Mouse (Mus musculus) heart, postnatal 4 days (tissue): ENCODE measurements around the gene Rbfox1. TPM values are rescaled to one million over a fixed set of nuclear protein-coding genes. Genes with fewer than 3 reads are reported as not detected.

Experiments
- DNase-seq: peaks from one replicate; pipeline ENCODE4 v3.0.0; 2021
- total RNA-seq, 2 experiments: library from RNA; stranded (reverse); gene quantifications; 2 replicates each; pipeline ENCODE4 v1.2.3; 2021

Rbfox1 gene
- total RNA-seq, 2 experiments from 2014 or later = 22.3 to 24.5 TPM

- no peak for DNase-seq
Observed at GRCm38 (mm10) chr16:6097244-6098040, 212.3 kb downstream of the Rbfox1 start.

DNA sequence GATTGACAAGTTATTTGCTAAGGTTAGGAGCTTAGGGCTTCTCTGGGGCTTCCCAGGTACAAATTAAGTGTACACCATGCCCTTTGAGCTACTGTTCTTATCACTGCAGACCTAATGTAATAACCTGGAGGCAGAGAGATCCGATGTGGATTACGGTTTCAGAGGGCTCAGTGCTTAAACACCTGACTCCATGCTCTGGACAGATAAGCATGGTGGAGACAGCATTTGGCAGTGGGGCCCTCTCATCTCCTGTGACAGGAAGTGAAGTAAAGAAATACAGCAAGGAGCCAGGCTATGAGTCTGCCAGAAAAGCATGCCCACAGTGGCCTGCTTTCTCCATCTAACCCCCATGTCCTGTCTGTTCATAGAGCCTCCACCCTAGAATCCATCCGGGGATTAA is 213.0 kb downstream of the Rbfox1 start:
- DNase-seq = no peak

- no peak for DNase-seq
Observed at GRCm38 (mm10) chr16:6099598-6099997, 214.4 kb downstream of the Rbfox1 start.

GRCm38 (mm10) chr16:6100421-6100877 is 215.3 kb downstream of the Rbfox1 start:
- DNase-seq = no peak

- no peak for DNase-seq
Observed at GRCm38 (mm10) chr16:6103713-6104112, 218.6 kb downstream of the Rbfox1 start.

DNA sequence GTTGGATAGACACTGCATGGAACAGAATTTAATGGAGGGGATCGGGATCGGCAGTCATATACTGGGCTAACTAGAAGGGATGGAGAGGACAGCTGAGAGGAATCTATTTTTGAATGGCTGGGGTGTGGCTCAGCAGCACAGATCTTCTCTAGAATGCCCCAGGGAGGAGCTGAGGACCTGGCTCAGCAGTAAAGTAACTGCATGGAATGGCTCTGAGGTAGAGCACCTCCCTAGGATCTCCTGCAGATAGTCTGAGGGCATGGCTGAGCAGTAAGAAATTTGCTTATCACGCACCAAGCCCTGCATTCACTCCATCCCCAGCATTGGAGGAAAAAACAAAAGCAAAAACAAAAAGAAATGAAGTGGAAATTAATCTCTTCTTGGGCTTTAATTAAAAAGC is 225.0 kb downstream of the Rbfox1 start:
- DNase-seq = no peak

GRCm38 (mm10) chr16:6113836-6114475 is 228.8 kb downstream of the Rbfox1 start:
- no peak for DNase-seq

DNA sequence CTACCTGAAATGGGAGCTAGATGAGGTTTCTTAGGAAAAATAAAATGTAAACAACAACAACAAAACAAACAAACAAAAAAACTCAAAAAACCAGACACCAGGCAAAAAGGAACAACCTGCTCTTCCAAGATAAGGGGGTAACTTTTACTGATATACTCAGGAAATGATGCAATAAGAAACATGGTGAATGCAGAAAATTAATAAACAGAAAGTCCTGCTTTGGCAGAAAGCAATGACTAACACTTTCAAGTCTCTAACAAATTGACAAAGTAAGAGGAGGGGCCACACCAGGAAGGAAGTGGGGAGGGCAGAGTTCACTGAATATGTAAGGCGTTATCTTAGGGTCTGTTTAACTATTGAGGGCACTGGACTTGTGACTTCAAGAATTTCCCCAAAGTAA is 234.3 kb downstream of the Rbfox1 start:
- DNase-seq = no peak

DNA sequence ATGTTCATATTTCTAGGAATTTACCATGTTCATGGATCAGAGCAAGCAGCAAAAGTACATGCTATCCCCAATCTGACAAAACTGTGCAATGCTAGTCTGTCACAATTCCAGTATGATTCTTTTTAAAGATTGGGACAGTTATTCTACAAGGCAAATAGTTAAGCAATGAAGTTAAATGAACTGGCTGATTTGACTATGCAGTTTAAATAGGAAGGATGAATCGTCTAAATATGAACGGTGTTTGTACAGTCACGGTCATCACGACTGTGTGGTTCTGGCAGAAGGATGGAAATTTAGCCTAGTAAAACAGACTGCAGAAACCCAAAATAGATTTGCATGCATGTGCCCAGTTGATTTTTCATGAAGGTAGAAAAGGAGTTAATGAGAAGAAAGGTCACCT is 236.1 kb downstream of the Rbfox1 start:
- DNase-seq = no peak

DNA sequence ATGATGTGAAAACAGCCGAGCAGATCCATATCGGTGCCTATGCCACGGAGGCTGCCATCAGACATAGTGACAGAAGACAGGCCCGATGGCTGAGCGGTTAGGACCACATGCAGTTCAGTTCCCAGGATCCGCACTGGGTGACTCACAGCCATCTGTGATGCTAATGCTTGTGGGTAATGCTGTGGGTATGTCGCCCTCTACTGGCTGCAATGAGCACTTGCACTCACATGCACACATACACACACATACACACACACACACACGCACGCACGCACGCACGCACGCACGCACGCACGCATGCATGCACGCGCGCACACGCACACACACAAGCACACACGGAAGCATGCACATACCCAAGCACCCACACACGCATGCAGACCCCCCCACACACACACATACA is 237.7 kb downstream of the Rbfox1 start:
- DNase-seq = no peak

DNA sequence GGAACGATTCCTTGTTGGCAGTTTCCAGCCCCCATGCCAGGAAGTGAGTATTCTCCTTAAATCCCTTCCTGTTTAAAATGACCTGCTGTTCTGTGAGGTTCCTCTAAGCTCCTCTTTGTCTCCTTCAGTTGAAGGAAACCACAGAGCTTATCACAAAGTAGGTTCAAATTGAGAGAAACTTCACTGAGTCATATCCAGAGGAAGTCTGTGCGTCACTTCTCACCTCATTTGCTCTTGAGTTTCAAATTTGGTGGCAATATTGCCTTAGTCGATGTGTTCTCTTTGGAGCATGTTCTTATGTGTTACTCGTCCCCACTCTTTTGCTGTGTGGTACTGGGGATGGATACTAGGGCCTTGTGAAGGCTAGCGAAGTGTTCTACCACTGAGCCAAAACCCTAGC is 243.2 kb downstream of the Rbfox1 start:
- DNase-seq = no peak

- DNase-seq = no peak
Observed at GRCm38 (mm10) chr16:6135016-6135415, 249.9 kb downstream of the Rbfox1 start.

- no peak for DNase-seq
Observed at GRCm38 (mm10) chr16:6139432-6139831, 254.3 kb downstream of the Rbfox1 start.

- DNase-seq = no peak
Observed at GRCm38 (mm10) chr16:6147957-6148356, 262.8 kb downstream of the Rbfox1 start.

DNA sequence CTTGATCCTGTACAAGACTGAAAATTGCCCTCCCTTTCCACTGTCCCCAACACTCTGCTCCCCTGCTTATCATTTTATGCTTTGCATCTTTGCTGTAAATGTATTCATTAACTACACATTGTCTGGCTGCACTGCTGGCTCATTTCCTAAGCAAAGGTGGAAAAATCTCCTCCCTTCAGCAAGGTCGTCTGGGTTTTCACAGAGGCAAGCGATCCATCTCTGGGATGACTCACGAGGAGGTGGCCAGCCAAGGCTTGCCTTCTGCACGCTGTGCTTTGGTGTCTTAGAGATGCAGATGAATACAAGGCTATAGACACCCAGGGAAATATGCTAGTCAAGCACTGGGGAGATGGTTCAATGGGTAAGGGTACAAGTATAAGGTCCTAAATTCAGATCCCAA is 264.2 kb downstream of the Rbfox1 start:
- DNase-seq = no peak

GRCm38 (mm10) chr16:6155556-6155955 is 270.4 kb downstream of the Rbfox1 start:
- no peak for DNase-seq

- DNase-seq = no peak
Observed at GRCm38 (mm10) chr16:6164476-6164875, 279.3 kb downstream of the Rbfox1 start.

- DNase-seq = no peak
Observed at GRCm38 (mm10) chr16:6169346-6169745, 284.2 kb downstream of the Rbfox1 start.

- no peak for DNase-seq
Observed at GRCm38 (mm10) chr16:6180819-6181218, 295.7 kb downstream of the Rbfox1 start.

DNA sequence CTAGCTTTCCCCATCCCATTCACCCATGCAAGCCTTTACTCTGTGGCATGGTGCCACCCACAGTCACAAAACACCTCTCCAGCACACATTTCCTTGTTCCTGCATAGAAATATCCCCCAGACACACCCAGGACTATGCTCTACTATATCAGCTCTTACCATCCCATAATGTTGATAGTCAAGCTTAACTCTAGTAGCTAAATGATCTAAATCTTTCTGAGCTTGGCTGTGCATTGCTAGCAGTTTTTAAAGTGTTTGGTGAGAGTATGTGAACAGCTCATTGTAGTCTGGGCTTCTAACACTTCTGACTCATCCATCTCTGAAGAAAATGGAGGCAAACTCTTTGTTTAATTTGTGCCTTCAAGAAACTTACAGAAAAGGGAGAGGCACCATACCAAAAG is 297.2 kb downstream of the Rbfox1 start:
- no peak for DNase-seq

DNA sequence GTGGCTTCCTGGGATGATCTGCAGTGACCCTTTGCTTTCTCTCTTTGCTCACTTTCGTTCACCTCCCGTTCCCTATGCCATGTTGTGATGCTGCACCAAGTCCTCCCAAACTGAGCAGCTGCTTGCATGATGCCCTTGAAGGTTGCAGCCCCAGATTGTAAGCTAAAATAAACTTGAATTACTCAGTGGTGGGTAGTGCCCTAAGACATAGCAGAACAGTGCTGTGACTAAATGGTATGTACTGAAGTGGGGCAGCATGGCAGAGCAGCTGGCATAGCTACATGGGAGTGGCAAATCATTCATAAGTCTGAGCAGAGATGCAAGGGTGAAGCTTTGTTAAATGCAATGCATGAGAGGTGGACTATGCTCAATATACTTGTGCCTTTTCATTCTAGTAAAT is 307.2 kb downstream of the Rbfox1 start:
- no peak for DNase-seq

DNA sequence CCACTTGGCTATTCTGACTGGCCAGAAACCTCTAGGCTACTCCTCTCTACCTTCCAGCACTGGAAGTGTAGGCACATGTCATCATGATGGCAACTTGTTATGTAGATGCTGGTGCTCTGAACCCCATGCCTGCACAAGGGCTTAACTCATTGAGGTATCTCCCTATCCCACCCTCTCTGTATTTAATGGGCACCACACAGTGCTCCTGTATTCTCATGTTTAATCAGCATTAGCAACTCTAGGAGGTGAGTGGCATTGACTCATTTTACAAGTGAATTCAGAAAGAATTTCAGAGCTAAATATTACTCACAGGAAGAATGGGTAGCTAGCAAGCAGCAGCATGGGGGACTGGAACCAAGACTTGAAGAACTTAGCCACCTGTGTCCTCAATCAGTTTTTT is 321.3 kb downstream of the Rbfox1 start:
- no peak for DNase-seq

DNA sequence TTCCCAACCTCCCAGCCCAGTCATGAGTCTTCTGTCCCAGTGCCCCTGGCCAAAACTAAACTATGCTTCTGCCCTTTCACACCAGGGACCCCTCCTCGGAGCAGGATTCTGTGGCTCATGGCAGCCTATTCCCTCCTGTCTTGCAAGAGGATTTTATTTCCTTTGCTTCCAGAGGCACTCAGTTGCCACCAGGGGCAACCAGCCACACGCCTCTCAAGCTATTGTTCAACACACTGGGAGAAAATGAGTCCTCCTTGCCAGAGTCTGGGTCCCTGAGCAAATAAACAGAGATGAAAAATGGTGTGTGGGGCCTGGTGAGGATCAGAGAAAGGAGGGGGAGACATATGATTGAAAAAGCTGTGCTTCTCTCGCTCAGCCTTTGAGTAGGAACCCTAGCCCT is 327.8 kb downstream of the Rbfox1 start:
- DNase-seq = no peak

- no peak for DNase-seq
Observed at GRCm38 (mm10) chr16:6227449-6227848, 342.3 kb downstream of the Rbfox1 start.
